Mouse (Mus musculus) kidney, embryonic 15.5 days (tissue): Measurements from ENCODE around the gene 2810006K23Rik. TPM values are rescaled to one million over a fixed set of nuclear protein-coding genes. Genes with fewer than 3 reads are reported as not detected.
"Not testable (repeated sequence)": the region's sequence is repeated elsewhere in the genome, so short reads cannot be mapped to it uniquely, and the experiment has no call there.

Experiments
- ATAC-seq: fragments of 200-750 bp; cut with Nextera tagmentation; replicated peaks from 2 replicates; pipeline ENCODE4 v1.8.0; 2017; ENCODE audit warnings: moderate TSS enrichment; ENCODE audit not compliant: low FRiP score
- H3K27ac ChIP-seq: fragments of 300-500 bp; sonication (generic); 2 replicates; pipeline ENCODE4 v1.5.1; 2015; ENCODE audit warnings: mild to moderate bottlenecking, inconsistent platforms
- H3K27me3 ChIP-seq: fragments of 300-500 bp; sonication (generic); 2 replicates; pipeline ENCODE4 v1.6.1; 2015; ENCODE audit warnings: inconsistent platforms
- H3K36me3 ChIP-seq: fragments of 300-500 bp; sonication (generic); 2 replicates; pipeline ENCODE4 v1.6.1; 2015; ENCODE audit warnings: inconsistent platforms
- H3K4me1 ChIP-seq: fragments of 300-500 bp; sonication (generic); 2 replicates; pipeline ENCODE4 v1.6.1; 2015; ENCODE audit warnings: inconsistent platforms
- H3K4me2 ChIP-seq: fragments of 300-500 bp; sonication (generic); 2 replicates; pipeline ENCODE4 v1.6.1; 2015; ENCODE audit warnings: moderate library complexity, mild to moderate bottlenecking, inconsistent platforms
- H3K4me3 ChIP-seq: fragments of 300-500 bp; sonication (generic); replicated peaks from 2 replicates; pipeline ENCODE4 v1.5.1; 2015; ENCODE audit warnings: mild to moderate bottlenecking, inconsistent platforms
- H3K9ac ChIP-seq: fragments of 300-500 bp; sonication (generic); 2 replicates; pipeline ENCODE4 v1.6.1; 2015; ENCODE audit warnings: mild to moderate bottlenecking, inconsistent platforms
- H3K9me3 ChIP-seq: fragments of 300-500 bp; sonication (generic); replicated peaks from 2 replicates; pipeline ENCODE4 v1.6.1; 2016; ENCODE audit warnings: inconsistent platforms
- WGBS: fragments of 180-500 bp; shearing (Covaris S2); methylation state at CpG from one replicate; pipeline ENCODE4 v1.1.7; 2015; ENCODE audit warnings: mixed read lengths; 5-methylcytosine and 5-hydroxymethylcytosine counted together
- polyA plus RNA-seq: library from polyadenylated mRNA; unstranded; fragments of >200 nt; fragmentation: Nextera tagmentation; extraction: Ambion mirVana; gene quantifications from 2 replicates; pipeline ENCODE4 v1.2.1, GENCODE M21; 2015

The 2810006K23Rik gene
- polyA plus RNA-seq, 1 experiment from 2014 or later, result 20.0 TPM

DNA sequence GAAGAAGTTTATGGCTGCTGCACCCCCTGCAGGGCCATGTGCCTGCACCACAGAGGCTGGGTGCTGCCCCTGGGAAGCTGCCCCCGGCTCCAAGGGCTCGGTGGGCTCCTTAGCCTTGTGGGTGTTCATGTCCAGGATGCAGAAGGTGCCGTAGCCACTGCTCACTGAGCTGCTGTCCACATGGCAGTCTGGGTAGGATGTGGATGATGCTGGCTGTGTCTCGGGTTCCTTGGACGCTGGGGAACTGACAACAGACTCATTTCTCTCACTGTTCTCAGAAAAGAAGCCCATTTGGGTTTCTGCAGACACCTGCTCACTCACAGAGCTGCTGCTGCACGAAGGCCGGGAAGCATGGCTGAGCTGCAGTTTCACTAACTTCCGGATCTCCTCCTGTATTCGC, 12.4 kb upstream of the 2810006K23Rik start:
- no peak overlapping the region for H3K27ac ChIP-seq
- no peak overlapping the region for H3K4me3 ChIP-seq
- no peak overlapping the region for H3K4me2 ChIP-seq
- peaks cover 90% of the 10 kb centered on the region for H3K36me3 ChIP-seq
- WGBS, result 93% methylated on average over 9 of the region's 9 CpGs
- H3K4me1 ChIP-seq, result no peaks in the 10 kb centered on the region
- ATAC-seq, result no peak
- no peak overlapping the region for H3K9ac ChIP-seq
- no peaks in the 10 kb centered on the region for H3K27me3 ChIP-seq
- no peaks in the 10 kb centered on the region for H3K9me3 ChIP-seq

DNA sequence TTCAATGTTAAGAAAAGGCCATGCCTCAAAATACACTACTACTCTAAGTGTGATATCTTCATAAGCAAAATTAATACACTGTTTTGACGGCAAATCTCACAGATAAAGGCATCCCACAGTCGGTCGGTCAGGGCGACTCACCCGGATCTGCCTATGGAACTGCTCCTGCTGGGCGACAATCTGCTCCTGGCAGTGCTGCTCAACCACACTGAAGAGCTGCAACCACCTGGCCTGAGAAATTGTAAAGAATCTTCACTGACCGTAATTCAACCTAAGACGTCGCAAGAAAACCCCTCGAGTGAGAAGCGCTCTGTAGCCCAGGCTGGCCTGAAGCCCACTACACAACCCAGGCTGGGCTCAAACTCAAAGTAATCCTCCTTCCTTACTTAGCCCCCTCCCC, 11.9 kb upstream of the 2810006K23Rik start:
- Histone ChIP-seq H3K36me3 (peaks cover 90% of the 10 kb centered on the region), H3K4me3 (no peak overlapping the region), H3K27ac (no peak overlapping the region), H3K9ac (no peak overlapping the region), H3K4me1 (no peaks in the 10 kb centered on the region), H3K27me3 (no peaks in the 10 kb centered on the region), H3K9me3 (no peaks in the 10 kb centered on the region), H3K4me2 (no peak overlapping the region)
- 92% methylated on average over 11 of the region's 11 CpGs for WGBS
- ATAC-seq, result no peak

DNA sequence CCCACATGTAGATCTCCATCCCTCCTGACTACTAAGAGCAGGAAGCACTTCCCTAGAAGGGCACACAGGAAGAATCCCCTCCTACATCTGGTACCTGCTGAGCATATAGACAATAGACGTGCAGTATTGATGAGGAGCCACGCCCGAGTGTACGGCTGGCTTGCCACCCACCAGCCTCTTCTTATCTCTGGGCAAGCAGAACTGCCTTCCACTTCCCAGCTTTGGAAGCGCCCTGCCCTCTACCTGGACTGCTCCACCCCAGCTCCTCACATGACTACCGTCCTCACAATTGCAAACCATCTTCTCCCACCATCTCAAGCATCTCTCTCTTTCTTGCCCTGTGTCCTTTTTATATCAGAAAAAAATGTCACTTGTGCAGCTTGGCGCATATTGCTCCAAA, 10.2 kb upstream of the 2810006K23Rik start:
- Histone ChIP-seq H3K27ac (no peak overlapping the region), H3K9ac (no peak overlapping the region), H3K27me3 (no peaks in the 10 kb centered on the region), H3K4me2 (no peak overlapping the region), H3K9me3 (no peaks in the 10 kb centered on the region), H3K4me1 (no peaks in the 10 kb centered on the region), H3K36me3 (peaks cover 88% of the 10 kb centered on the region), H3K4me3 (no peak overlapping the region)
- ATAC-seq, result no peak
- WGBS, result 93% methylated on average over 7 of the region's 7 CpGs

DNA sequence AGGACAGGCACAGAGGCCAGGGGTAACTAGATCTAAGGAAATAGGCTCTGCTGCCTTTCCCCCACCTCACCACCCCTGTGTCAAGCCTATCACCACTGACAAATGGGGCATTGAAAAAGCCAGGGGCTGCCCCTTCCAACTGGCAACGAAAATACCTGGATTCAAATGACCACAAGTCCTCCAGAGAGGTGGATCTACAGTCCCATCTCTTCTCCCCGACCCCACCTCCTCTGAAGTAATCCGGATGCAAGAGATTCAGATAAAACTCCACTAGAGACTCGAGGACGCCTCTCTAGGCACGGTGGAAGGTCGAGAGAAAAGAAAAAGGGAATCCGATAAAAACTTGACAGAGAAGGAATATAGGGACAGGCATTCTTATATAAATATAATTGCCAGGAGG, 1.1 kb upstream of the 2810006K23Rik start:
- Histone ChIP-seq H3K27ac (peak overlapping the region; percentile 96), H3K4me2 (peak overlapping the region; percentile 91), H3K36me3 (peaks cover 27% of the 10 kb centered on the region), H3K27me3 (no peaks in the 10 kb centered on the region), H3K4me1 (peaks cover 19% of the 10 kb centered on the region), H3K9me3 (no peaks in the 10 kb centered on the region), H3K4me3 (peak overlapping the region; percentile 68), H3K9ac (peak overlapping the region; percentile 66)
- no peak for ATAC-seq
- 1% methylated on average over 8 of the region's 8 CpGs for WGBS

DNA sequence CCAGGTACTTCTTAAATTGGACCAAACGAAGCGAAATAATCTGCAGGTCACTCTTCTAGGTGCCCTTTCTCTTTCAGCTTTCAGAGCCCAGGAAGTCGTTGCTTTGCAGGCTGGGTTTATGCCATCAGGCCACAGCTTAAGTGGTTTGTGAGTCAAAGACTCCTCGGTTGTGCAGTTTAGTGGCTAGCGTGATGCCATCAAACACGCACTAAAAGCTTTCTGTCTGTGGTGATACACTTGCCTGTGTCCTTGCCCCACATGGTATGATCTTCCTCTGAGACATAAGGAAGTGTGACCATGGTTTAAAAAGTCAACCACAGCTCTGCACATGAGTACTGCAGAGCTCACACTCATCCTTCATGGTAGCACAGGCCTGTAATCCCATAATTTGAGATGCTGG, 2.2 kb downstream of the 2810006K23Rik start:
- H3K9me3 ChIP-seq, result no peaks in the 10 kb centered on the region
- H3K27ac ChIP-seq, result no peak overlapping the region
- no peak overlapping the region for H3K4me3 ChIP-seq
- H3K36me3 ChIP-seq, result peaks cover under 1% of the 10 kb centered on the region; the same call in 1 of the 2 replicates
- peaks cover 43% of the 10 kb centered on the region for H3K4me1 ChIP-seq
- no peak for ATAC-seq
- H3K9ac ChIP-seq, result no peak overlapping the region
- no peak overlapping the region for H3K4me2 ChIP-seq
- 94% methylated on average over 6 of the region's 6 CpGs for WGBS
- no peaks in the 10 kb centered on the region for H3K27me3 ChIP-seq

DNA sequence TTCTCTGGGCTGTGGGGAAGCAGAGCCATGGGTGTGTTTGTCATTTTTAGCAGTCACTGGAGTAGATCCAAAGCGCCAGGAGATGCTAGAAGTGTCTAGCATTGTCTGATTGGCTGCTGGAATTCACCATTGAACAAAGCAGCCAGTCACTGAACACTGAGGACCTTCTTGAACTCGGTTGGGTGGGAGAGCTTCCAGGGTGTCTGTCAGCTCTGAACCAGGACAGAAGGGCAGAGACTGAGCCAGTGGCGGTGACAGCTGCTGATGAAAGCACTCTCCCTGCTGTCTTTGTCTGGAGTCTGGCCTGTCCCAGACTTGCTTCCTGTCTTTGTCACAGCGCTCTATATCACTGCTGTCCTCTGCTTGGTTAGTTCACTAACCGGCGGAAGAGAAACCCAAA, 6.5 kb downstream of the 2810006K23Rik start:
- 12% methylated on average over 6 of the region's 6 CpGs for WGBS
- ATAC-seq, result peak; percentile 92
- H3K27ac ChIP-seq, result peak overlapping the region; percentile 83
- no peaks in the 10 kb centered on the region for H3K27me3 ChIP-seq
- 0 out of 2 replicates have a peak, but pooled peaks cover 4% of the 10 kb centered on the region for H3K36me3 ChIP-seq
- H3K9ac ChIP-seq, result no peak overlapping the region
- no peak overlapping the region for H3K4me2 ChIP-seq
- no peak overlapping the region for H3K4me3 ChIP-seq
- H3K4me1 ChIP-seq, result peaks cover 51% of the 10 kb centered on the region
- H3K9me3 ChIP-seq, result no peaks in the 10 kb centered on the region

DNA sequence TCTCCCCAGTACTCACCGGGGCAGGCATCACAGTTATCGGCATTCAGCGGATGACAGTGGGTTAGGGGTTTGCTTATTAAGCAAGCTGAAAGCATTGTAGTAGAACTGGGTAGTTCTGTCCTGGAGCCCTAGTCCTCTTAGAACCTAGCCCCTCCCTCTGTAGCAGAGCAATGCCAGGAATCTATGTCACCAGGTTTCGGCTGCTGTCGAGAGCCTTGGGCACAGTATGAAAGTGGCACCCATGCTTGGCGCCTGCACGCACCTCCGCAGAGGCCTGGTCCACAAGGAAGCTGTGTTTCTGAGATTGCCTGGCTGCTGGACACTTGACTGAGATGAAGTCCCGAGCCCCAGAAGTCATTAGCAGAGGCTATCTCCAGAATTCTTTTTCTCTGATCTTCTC, 9.2 kb downstream of the 2810006K23Rik start:
- Histone ChIP-seq H3K4me1 (peaks cover 48% of the 10 kb centered on the region), H3K9ac (no peak overlapping the region), H3K27me3 (no peaks in the 10 kb centered on the region), H3K4me3 (no peak overlapping the region), H3K4me2 (no peak overlapping the region), H3K9me3 (no peaks in the 10 kb centered on the region), H3K27ac (no peak overlapping the region), H3K36me3 (peaks cover 15% of the 10 kb centered on the region)
- WGBS, result 90% methylated on average over 9 of the region's 9 CpGs
- no peak for ATAC-seq

DNA sequence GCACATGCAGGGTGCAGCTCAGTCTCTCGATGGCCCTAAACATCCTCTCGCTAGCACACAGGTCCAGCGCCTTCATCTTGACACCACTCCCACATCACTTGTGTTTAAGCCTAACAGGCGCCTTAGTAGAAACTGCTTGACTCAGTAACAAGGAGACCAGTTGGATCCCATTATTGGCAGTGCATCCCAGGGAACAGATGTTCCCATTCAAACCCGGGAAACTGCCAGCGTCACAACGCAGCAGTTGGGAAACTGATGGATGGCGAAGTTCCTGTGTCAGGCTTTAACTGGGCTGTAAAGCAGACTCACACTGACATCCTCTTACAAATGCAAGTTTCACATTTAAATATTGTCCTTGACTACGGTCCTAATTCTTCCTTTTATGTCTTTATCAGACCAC, 10.0 kb downstream of the 2810006K23Rik start:
- Histone ChIP-seq H3K4me1 (peaks cover 46% of the 10 kb centered on the region), H3K4me3 (no peak overlapping the region), H3K9me3 (no peaks in the 10 kb centered on the region), H3K36me3 (peaks cover 15% of the 10 kb centered on the region), H3K4me2 (no peak overlapping the region), H3K27me3 (no peaks in the 10 kb centered on the region), H3K27ac (no peak overlapping the region), H3K9ac (no peak overlapping the region)
- WGBS, result 21% methylated on average over 9 of the region's 9 CpGs
- ATAC-seq, result no peak

DNA sequence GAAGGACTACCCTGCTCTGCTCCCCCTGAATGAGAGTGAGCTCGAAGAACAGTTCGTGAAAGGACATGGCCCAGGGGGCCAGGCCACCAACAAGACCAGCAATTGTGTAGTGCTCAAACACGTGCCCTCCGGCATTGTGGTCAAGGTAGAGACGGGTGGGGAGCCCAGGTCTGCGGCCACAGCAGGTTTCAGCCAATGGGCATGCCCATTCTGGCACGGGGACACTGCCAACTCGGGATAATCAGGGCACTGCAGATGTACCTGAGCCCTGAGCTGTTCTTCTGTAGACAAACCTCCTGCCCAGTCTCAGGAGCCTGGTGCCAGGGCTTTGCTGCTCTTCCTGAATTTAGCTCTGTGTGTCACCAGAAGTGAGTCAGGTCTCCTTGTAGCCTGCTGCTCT, 10.9 kb downstream of the 2810006K23Rik start:
- Histone ChIP-seq H3K9ac (no peak overlapping the region), H3K4me3 (no peak overlapping the region), H3K4me1 (peaks cover 40% of the 10 kb centered on the region), H3K27me3 (no peaks in the 10 kb centered on the region), H3K4me2 (no peak overlapping the region), H3K36me3 (peaks cover 18% of the 10 kb centered on the region), H3K9me3 (no peaks in the 10 kb centered on the region), H3K27ac (no peak overlapping the region)
- 90% methylated on average over 8 of the region's 8 CpGs for WGBS
- no peak for ATAC-seq

DNA sequence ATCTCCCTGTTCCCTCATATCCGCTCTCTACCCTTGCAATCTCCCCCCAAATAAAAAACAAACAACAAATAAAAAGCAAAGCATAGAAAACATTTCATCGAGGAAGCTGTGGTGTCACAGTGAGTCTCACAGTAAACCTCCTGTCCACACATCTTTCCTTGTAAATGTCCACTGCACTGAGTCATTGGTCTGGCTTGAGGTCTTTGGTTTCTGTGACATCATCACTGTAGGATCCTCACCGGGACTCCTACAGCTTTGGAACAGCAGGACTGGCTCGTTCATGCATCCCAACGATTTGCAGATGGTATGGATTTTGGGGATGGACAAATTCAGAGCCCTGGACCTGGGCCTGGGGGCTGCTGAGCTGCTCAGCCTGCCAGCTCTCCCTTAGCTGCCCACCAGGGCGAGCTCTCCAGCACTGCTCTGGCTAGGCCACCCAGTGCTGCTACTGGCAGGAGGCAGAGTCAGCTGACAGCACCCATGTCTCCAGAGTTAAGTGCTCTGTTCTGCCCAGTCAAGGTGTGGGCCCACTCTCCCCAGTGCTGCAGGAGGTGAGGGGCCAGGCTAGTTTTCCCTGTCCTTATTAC, 14.0 kb downstream of the 2810006K23Rik start:
- not testable (repeated sequence) for H3K9me3 ChIP-seq, H3K27me3 ChIP-seq, H3K4me2 ChIP-seq, H3K27ac ChIP-seq, H3K4me3 ChIP-seq, H3K9ac ChIP-seq
- 64% methylated on average over 6 of the region's 6 CpGs for WGBS
- ATAC-seq, result peak; percentile 38; the same call in 1 of the 2 replicates
- Histone ChIP-seq H3K36me3 (peaks cover 43% of the 10 kb centered on the region), H3K4me1 (peaks cover 18% of the 10 kb centered on the region)

DNA sequence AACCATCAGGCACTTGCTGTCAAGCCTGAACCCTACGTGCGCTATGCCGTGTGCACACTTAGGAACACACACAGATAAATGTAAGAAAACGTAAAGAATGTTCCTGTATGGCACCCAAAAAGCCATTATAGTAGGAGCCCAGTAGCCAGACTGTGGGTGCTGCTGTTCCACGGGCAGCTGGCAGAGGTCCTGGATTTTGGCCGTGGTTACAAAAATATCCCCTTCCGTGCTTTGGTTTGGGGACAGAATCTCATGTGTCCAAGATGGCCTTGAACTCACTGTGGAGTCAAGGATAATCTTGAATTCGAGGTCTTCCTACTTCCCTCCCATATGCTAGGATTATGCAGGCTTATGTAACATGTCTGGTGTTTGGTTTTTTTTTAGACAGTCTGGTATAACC, 15.0 kb downstream of the 2810006K23Rik start:
- no peak for ATAC-seq
- no peak overlapping the region for H3K27ac ChIP-seq
- peaks cover 47% of the 10 kb centered on the region for H3K36me3 ChIP-seq
- no peak overlapping the region for H3K4me3 ChIP-seq
- H3K27me3 ChIP-seq, result no peaks in the 10 kb centered on the region
- H3K4me2 ChIP-seq, result no peak overlapping the region
- 82% methylated on average over 8 of the region's 8 CpGs for WGBS
- H3K9me3 ChIP-seq, result no peaks in the 10 kb centered on the region
- H3K9ac ChIP-seq, result no peak overlapping the region
- H3K4me1 ChIP-seq, result peaks cover 8% of the 10 kb centered on the region

DNA sequence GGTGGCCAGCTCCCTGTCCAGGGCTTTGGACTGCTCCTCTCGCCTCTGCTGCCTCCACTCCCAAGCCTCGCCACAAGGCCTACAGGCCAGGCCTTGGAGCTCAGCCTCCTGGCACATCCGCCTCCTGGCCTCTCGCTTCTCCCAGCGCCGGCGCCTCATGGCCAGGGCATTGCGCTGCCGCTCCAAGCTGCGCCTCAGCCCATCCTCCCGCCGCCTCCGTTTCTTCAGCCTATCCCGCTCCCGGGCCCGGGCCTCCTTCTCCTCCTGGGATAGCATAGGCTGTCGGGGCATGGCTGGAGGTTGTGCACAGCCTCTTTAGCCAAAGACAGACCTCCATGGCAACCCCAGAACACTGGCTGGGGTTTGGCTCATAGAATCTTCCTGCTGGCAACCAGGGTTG, 21.3 kb downstream of the 2810006K23Rik start:
- Histone ChIP-seq H3K9me3 (no peaks in the 10 kb centered on the region), H3K27ac (no peak overlapping the region), H3K27me3 (no peaks in the 10 kb centered on the region), H3K36me3 (peaks cover 50% of the 10 kb centered on the region), H3K4me2 (no peak overlapping the region), H3K4me3 (no peak overlapping the region), H3K4me1 (peaks cover 32% of the 10 kb centered on the region), H3K9ac (no peak overlapping the region)
- WGBS, result 94% methylated on average over 17 of the region's 17 CpGs
- no peak for ATAC-seq

DNA sequence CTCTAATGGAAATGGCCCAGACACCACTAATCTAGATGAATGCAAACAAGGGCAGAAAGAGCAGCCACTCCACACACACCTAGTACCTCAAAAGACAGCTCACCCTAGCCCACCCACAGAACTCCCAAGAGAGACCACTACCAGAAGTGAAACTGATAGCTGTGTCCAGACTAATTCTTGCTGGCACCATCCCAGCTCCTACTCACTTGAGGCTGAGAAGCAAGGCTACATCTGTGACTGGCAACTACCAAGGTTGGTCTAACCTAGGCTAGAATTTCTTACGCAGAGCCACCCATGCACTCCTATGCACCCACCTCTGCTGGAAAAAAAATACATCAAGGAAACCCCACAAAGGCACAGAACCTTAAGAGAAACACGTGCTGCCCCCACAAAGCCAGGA, 22.5 kb downstream of the 2810006K23Rik start:
- H3K4me2 ChIP-seq, result no peak overlapping the region
- no peak overlapping the region for H3K4me3 ChIP-seq
- WGBS, result 80% methylated on average over 2 of the region's 2 CpGs
- H3K27ac ChIP-seq, result 0 out of 2 replicates have a peak overlapping the region, but pooled peaks have one; percentile 98
- no peaks in the 10 kb centered on the region for H3K27me3 ChIP-seq
- H3K4me1 ChIP-seq, result peaks cover 35% of the 10 kb centered on the region
- peaks cover 39% of the 10 kb centered on the region for H3K36me3 ChIP-seq
- H3K9me3 ChIP-seq, result no peaks in the 10 kb centered on the region
- no peak for ATAC-seq
- H3K9ac ChIP-seq, result no peak overlapping the region
